Mouse (Mus musculus): ENCODE results near the gene Stox1.

The Stox1 gene

GRCm38 (mm10) chr10:62664963-62665590 lies 60.9 kb downstream of the Stox1 start:
- no peak for DNase-seq (ENCODE audit: low spot score in 2 of 2)

- no peak for DNase-seq (ENCODE audit: low spot score in 2 of 2)
These were observed 61.8 kb downstream of the Stox1 start for GRCm38 (mm10) chr10:62664171-62664570.

GRCm38 (mm10) chr10:62656711-62657110 lies 69.2 kb downstream of the Stox1 start:
- DNase-seq (ENCODE audit: low spot score in 2 of 2) = no peak

- DNase-seq (ENCODE audit: low spot score in 2 of 2) = no peak
These were observed 74.0 kb downstream of the Stox1 start for GRCm38 (mm10) chr10:62651961-62652360.

GRCm38 (mm10) chr10:62650881-62651810 lies 74.8 kb downstream of the Stox1 start, which contains the start of gene Ddx50:
Gene Ddx50, minus strand, starts transcription at chr10:62651218.
- peak; percentile 99 to 100 for DNase-seq (ENCODE audit: low spot score in 2 of 2)

- DNase-seq (ENCODE audit: low spot score in 2 of 2) = no peak
These were observed 75.6 kb downstream of the Stox1 start for GRCm38 (mm10) chr10:62650358-62650782.

Measured in right cerebral cortex, adult 2 months (tissue).